ENCODE assay signal across 8 mouse cellular contexts in genomic region chr14:17632887-17633522, GRCm38 (mm10). TPM values are rescaled to one million over a fixed set of nuclear protein-coding genes. Genes with fewer than 3 reads are reported as not detected.
DNase-seq lines count a peak whose midpoint lies in the region; ATAC-seq and TF ChIP-seq lines count a peak whose summit lies in the region.

No protein-coding gene starts in this region.

- ATAC-seq in embryonic facial prominence, embryonic 15.5 days (ENCODE audit: insufficient number of reproducible peaks, low FRiP score, low TSS enrichment, low read depth) = peak; percentile 84
- no peak for ATAC-seq in heart, embryonic 13.5 days (ENCODE audit: extremely low read depth, insufficient number of reproducible peaks, low FRiP score, low TSS enrichment)
- ATAC-seq in kidney, embryonic 14.5 days (ENCODE audit: low FRiP score, low TSS enrichment) = peak; percentile 80; the same call in 1 of the 2 replicates
- ATAC-seq in liver, postnatal 0 days = no peak
- ATAC-seq in neural tube, embryonic 15.5 days (ENCODE audit: low FRiP score) = peak; percentile 55

- no peak for TF ChIP-seq CTCF in liver, postnatal 0 days (IDR thresholded peaks at IDR 0.05; ENCODE audit: low read depth)

- peaks cover 7% of the 10 kb centered on the region; the same call in 1 of the 2 replicates for H3K4me1 ChIP-seq in embryonic facial prominence, embryonic 15.5 days
- H3K4me1 ChIP-seq in heart, embryonic 13.5 days = 0 out of 2 replicates have a peak, but pooled peaks cover 3% of the 10 kb centered on the region
- H3K4me1 ChIP-seq in kidney, embryonic 14.5 days (ENCODE audit: control insufficient read depth, insufficient read depth, low read length) = no peaks in the 10 kb centered on the region
- H3K4me1 ChIP-seq in liver, postnatal 0 days (ENCODE audit: insufficient read depth) = 0 out of 2 replicates have a peak, but pooled peaks cover 5% of the 10 kb centered on the region
- 0 out of 2 replicates have a peak, but pooled peaks cover 3% of the 10 kb centered on the region for H3K4me1 ChIP-seq in neural tube, embryonic 15.5 days

- peak; percentile 11 for DNase-seq in layer of hippocampus, adult 9-11 months
- no peak for DNase-seq in layer of hippocampus, adult 18-20 months (ENCODE audit: low spot score in 2 of 2)
- peak; percentile 37 for DNase-seq in liver, postnatal 0 days
- DNase-seq in urinary bladder, postnatal 25 days (ENCODE audit: low spot score) = peak; percentile 29

- H3K9ac ChIP-seq in embryonic facial prominence, embryonic 15.5 days = no peak overlapping the region
- 0 out of 2 replicates have a peak overlapping the region, but pooled peaks have one; percentile 6 for H3K9ac ChIP-seq in heart, embryonic 13.5 days
- no peak overlapping the region for H3K9ac ChIP-seq in kidney, embryonic 14.5 days (ENCODE audit: low read depth, low read length)
- H3K9ac ChIP-seq in liver, postnatal 0 days (replicated peaks) = no peak overlapping the region
- H3K9ac ChIP-seq in neural tube, embryonic 15.5 days (replicated peaks) = no peak overlapping the region

- peak overlapping the region; percentile 16; the same call in 1 of the 2 replicates for H3K4me3 ChIP-seq in embryonic facial prominence, embryonic 15.5 days (replicated peaks)
- peak overlapping the region; percentile 30 for H3K4me3 ChIP-seq in heart, embryonic 13.5 days
- H3K4me3 ChIP-seq in kidney, embryonic 14.5 days (ENCODE audit: low read length) = no peak overlapping the region
- no peak overlapping the region for H3K4me3 ChIP-seq in liver, postnatal 0 days (ENCODE audit: low read depth, low read length)
- no peak overlapping the region for H3K4me3 ChIP-seq in neural tube, embryonic 15.5 days (replicated peaks)

- no peaks in the 10 kb centered on the region for H3K36me3 ChIP-seq in embryonic facial prominence, embryonic 15.5 days
- no peaks in the 10 kb centered on the region for H3K36me3 ChIP-seq in heart, embryonic 13.5 days
- H3K36me3 ChIP-seq in kidney, embryonic 14.5 days (ENCODE audit: control insufficient read depth, insufficient read depth, low read length) = no peaks in the 10 kb centered on the region
- H3K36me3 ChIP-seq in liver, postnatal 0 days (replicated peaks; ENCODE audit: insufficient read depth, low read length) = no peaks in the 10 kb centered on the region
- H3K36me3 ChIP-seq in neural tube, embryonic 15.5 days = no peaks in the 10 kb centered on the region

- peak overlapping the region; percentile 38 for H3K4me2 ChIP-seq in embryonic facial prominence, embryonic 15.5 days (replicated peaks)
- peak overlapping the region; percentile 58 for H3K4me2 ChIP-seq in heart, embryonic 13.5 days
- H3K4me2 ChIP-seq in kidney, embryonic 14.5 days (replicated peaks; ENCODE audit: low read depth, low read length) = peak overlapping the region; percentile 34
- H3K4me2 ChIP-seq in liver, postnatal 0 days (ENCODE audit: low read depth, low read length) = peak overlapping the region; percentile 44
- peak overlapping the region; percentile 41 for H3K4me2 ChIP-seq in neural tube, embryonic 15.5 days

- H3K9me3 ChIP-seq in embryonic facial prominence, embryonic 15.5 days (replicated peaks) = no peaks in the 10 kb centered on the region
- no peaks in the 10 kb centered on the region for H3K9me3 ChIP-seq in heart, embryonic 13.5 days
- H3K9me3 ChIP-seq in kidney, embryonic 14.5 days (ENCODE audit: control insufficient read depth, low read length) = no peaks in the 10 kb centered on the region
- H3K9me3 ChIP-seq in liver, postnatal 0 days (ENCODE audit: low read length) = no peaks in the 10 kb centered on the region
- H3K9me3 ChIP-seq in neural tube, embryonic 15.5 days (replicated peaks) = no peaks in the 10 kb centered on the region

- TF ChIP-seq EP300 in liver, postnatal 0 days (IDR thresholded peaks at IDR 0.05; ENCODE audit: low read depth) = no peak

- WGBS in embryonic facial prominence, embryonic 15.5 days = 6% methylated on average over 19 of the region's 19 CpGs
- WGBS in heart, embryonic 13.5 days = 6% methylated on average over 19 of the region's 19 CpGs
- 4% methylated on average over 19 of the region's 19 CpGs for WGBS in kidney, embryonic 14.5 days
- 9% methylated on average over 19 of the region's 19 CpGs for WGBS in liver, postnatal 0 days (ENCODE audit: insufficient replicate concordance)
- 7% methylated on average over 19 of the region's 19 CpGs for WGBS in neural tube, embryonic 15.5 days

- no peaks in the 10 kb centered on the region for H3K27me3 ChIP-seq in embryonic facial prominence, embryonic 15.5 days
- H3K27me3 ChIP-seq in heart, embryonic 13.5 days (replicated peaks) = no peaks in the 10 kb centered on the region
- H3K27me3 ChIP-seq in kidney, embryonic 14.5 days (ENCODE audit: control insufficient read depth, insufficient read depth, low read length) = no peaks in the 10 kb centered on the region
- no peaks in the 10 kb centered on the region for H3K27me3 ChIP-seq in liver, postnatal 0 days (ENCODE audit: insufficient read depth, low read length)
- no peaks in the 10 kb centered on the region for H3K27me3 ChIP-seq in neural tube, embryonic 15.5 days (replicated peaks)

- no peak overlapping the region for H3K27ac ChIP-seq in embryonic facial prominence, embryonic 15.5 days (replicated peaks)
- no peak overlapping the region for H3K27ac ChIP-seq in heart, embryonic 13.5 days (replicated peaks)
- no peak overlapping the region for H3K27ac ChIP-seq in kidney, embryonic 14.5 days (ENCODE audit: low read depth, low read length)
- no peak overlapping the region for H3K27ac ChIP-seq in liver, postnatal 0 days (ENCODE audit: low read depth)
- no peak overlapping the region for H3K27ac ChIP-seq in neural tube, embryonic 15.5 days (replicated peaks)

RNA-seq across cellular contexts. Expression of gene Thrb, which starts 27.1 kb away (rescaled TPM):
- total RNA-seq in layer of hippocampus, adult 18-20 months (2021) = 10 to 100 TPM; 51.3 to 58.7 TPM
- polyA plus RNA-seq in embryonic facial prominence, embryonic 15.5 days (2015; fragmentation: Nextera tagmentation; extraction: Ambion mirVana) = 4.4 and 4.8 TPM in 2 replicates
- 0.73 and 1.1 TPM in 2 replicates for polyA plus RNA-seq in heart, embryonic 13.5 days (2015; fragmentation: Nextera tagmentation; extraction: Ambion mirVana)
- 0.20 and 0.83 TPM in 2 replicates for polyA plus RNA-seq in kidney, embryonic 14.5 days (2014; fragmentation: Nextera tagmentation; extraction: Ambion mirVana)
- 5.1 and 6.4 TPM in 2 replicates for polyA plus RNA-seq in liver, postnatal 0 days (2015; fragmentation: Nextera tagmentation; extraction: Ambion mirVana)
- 1.0 and 1.8 TPM in 2 replicates for polyA plus RNA-seq in neural tube, embryonic 15.5 days (2015; fragmentation: Nextera tagmentation; extraction: Ambion mirVana)

Comparison
In these comparisons a context has a peak if more than half of its experiments do, and no peak if none do; other contexts are left out.
1. DNase-seq: peak in layer of hippocampus, adult 9-11 months (single experiment), liver, postnatal 0 days (single experiment) and urinary bladder, postnatal 25 days (single experiment); none in layer of hippocampus, adult 18-20 months (0 of 2).
2. ATAC-seq: peak in embryonic facial prominence, embryonic 15.5 days (single experiment), kidney, embryonic 14.5 days (single experiment) and neural tube, embryonic 15.5 days (single experiment); none in heart, embryonic 13.5 days (single experiment) and liver, postnatal 0 days (single experiment).
3. H3K4me3 ChIP-seq: peak in embryonic facial prominence, embryonic 15.5 days (single experiment) and heart, embryonic 13.5 days (single experiment); none in kidney, embryonic 14.5 days (single experiment), liver, postnatal 0 days (single experiment) and neural tube, embryonic 15.5 days (single experiment).
4. Peak in every context shown above with its lines, with median percentiles within 50 percentile points of each other: H3K4me2 ChIP-seq.